Mouse (Mus musculus) left cerebral cortex, adult 18-20 months (tissue): Measurements from ENCODE around the gene Ccng2. TPM values are rescaled to one million over a fixed set of nuclear protein-coding genes. Genes with fewer than 3 reads are reported as not detected.

ENCODE experiments used
- DNase-seq, 2 experiments: peaks; one replicate each; pipeline ENCODE4 v3.0.0; 2021 to 2022; ENCODE audit warnings: low spot score in 2 of 2, mixed read lengths in 1 of 2
- long read RNA-seq, 2 experiments: library from polyadenylated mRNA; stranded (forward); transcript quantifications; one replicate each; pipeline ENCODE4 v2.0.0; 2021
- total RNA-seq, 2 experiments: library from RNA; stranded (reverse); gene quantifications; 2 replicates each; pipeline ENCODE4 v1.2.3; 2021

The Ccng2 gene
- 10 to 100 TPM; 36.8 to 43.2 TPM for total RNA-seq
- long read RNA-seq, experiment 1, transcript Ccng2-201 (8 exons, 2,810 nt) = major isoform, 71 of 83 reads
- long read RNA-seq, experiment 1, partial matches to known transcripts = 4 of 83 reads
- long read RNA-seq, experiment 1, other reads (novel, unspliced or antisense) = 5 of 83 reads
- long read RNA-seq, experiment 2, transcript Ccng2-201 (8 exons, 2,810 nt) = major isoform, 45 of 55 reads
- long read RNA-seq, experiment 2, partial matches to known transcripts = 2 of 55 reads
- long read RNA-seq, experiment 2, other reads (novel, unspliced or antisense) = 7 of 55 reads

GRCm38 (mm10) chr5:93266883-93267704, at the start of gene Ccng2:
TSS of gene Ccng2 (plus strand) at chr5:93267257.
- DNase-seq = peak; percentile 94 to 95

- DNase-seq = no peak
These were observed 48.7 kb upstream of the Ccng2 start for GRCm38 (mm10) chr5:93218375-93218774.

- no peak for DNase-seq
These were observed 45.4 kb upstream of the Ccng2 start for GRCm38 (mm10) chr5:93221661-93222060.

GRCm38 (mm10) chr5:93224549-93224948, 42.5 kb upstream of the Ccng2 start:
- no peak for DNase-seq

- DNase-seq = no peak
These were observed 39.9 kb upstream of the Ccng2 start for GRCm38 (mm10) chr5:93227157-93227556.

- DNase-seq = no peak
These were observed 37.5 kb upstream of the Ccng2 start for GRCm38 (mm10) chr5:93229527-93229926.

- DNase-seq = no peak
These were observed 35.3 kb upstream of the Ccng2 start for GRCm38 (mm10) chr5:93231721-93232120.

GRCm38 (mm10) chr5:93232838-93233237, 34.2 kb upstream of the Ccng2 start:
- no peak for DNase-seq

GRCm38 (mm10) chr5:93234130-93234529, 32.9 kb upstream of the Ccng2 start:
- no peak for DNase-seq

- no peak for DNase-seq
These were observed 32.5 kb upstream of the Ccng2 start for GRCm38 (mm10) chr5:93234605-93235004.

- DNase-seq = peak in 1 of 2 experiments; percentile 8
These were observed 31.2 kb upstream of the Ccng2 start for GRCm38 (mm10) chr5:93235888-93236287.

GRCm38 (mm10) chr5:93236541-93236940, 30.5 kb upstream of the Ccng2 start:
- no peak for DNase-seq

GRCm38 (mm10) chr5:93239590-93240544, 27.2 kb upstream of the Ccng2 start:
- DNase-seq = no peak

GRCm38 (mm10) chr5:93245280-93245679, 21.8 kb upstream of the Ccng2 start:
- no peak for DNase-seq

GRCm38 (mm10) chr5:93249940-93250578, 17.0 kb upstream of the Ccng2 start:
- DNase-seq = no peak

- DNase-seq = no peak
These were observed 15.9 kb upstream of the Ccng2 start for GRCm38 (mm10) chr5:93251001-93251760.

GRCm38 (mm10) chr5:93255759-93256265, 11.2 kb upstream of the Ccng2 start:
- no peak for DNase-seq

GRCm38 (mm10) chr5:93256820-93257405, 10.1 kb upstream of the Ccng2 start:
- DNase-seq = no peak

GRCm38 (mm10) chr5:93259349-93259748, 7.7 kb upstream of the Ccng2 start:
- DNase-seq = no peak
